Mouse (Mus musculus): ENCODE data around the gene Gpr35. TPM values are rescaled to one million over a fixed set of nuclear protein-coding genes. Genes with fewer than 3 reads are reported as not detected.
A peak's percentile ranks its signal among the peaks of the same experiment; 100 is the strongest.

Gene Gpr35
- total RNA-seq, 2 experiments from 2014 or later, result 0.07 to 0.11 TPM

DNA sequence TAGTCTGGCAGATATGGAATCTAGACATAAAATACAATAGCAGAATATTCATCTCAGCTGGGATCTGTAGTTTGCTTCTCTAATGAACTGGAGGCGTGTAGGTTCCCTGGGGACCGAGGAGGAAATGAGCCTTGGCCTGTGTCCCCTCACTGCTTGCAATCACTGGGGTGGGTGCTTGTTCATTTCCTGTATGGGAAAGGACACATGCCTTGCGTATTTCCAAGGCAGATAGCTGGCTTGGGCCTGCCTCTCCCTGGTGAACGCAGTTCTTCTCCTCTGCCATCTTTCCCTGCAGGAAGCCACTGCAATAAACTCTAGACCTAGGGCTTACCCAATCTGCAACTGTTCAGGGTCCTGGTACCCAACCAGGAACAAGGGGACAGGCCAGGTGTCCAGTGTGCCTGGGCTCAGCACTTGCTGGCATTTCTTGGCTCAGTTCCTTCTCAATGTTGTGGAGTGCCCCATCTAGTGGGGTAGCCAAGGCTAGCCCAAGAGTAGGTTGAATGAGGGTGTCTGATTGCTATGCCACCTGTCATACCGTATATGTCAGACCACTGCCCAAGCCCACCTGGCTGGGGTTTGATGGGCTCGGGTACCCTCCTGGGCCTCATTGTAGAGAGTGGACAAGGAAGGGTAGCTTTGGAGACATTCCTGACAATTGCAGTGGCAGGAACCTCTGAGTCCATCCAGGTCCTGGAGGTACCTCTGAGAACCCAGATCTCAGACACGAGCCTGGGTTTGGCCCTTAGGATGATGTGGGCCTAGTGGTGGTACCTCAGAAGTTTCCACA lies 30.6 kb downstream of the Gpr35 start:
- peak; percentile 51 for DNase-seq (ENCODE audit: low spot score)

GRCm38 (mm10) chr1:92982931-92983605 lies 32.4 kb downstream of the Gpr35 start:
- no peak for DNase-seq (ENCODE audit: low spot score)

GRCm38 (mm10) chr1:92984999-92985398 lies 34.3 kb downstream of the Gpr35 start:
- DNase-seq (ENCODE audit: low spot score), result no peak

DNA sequence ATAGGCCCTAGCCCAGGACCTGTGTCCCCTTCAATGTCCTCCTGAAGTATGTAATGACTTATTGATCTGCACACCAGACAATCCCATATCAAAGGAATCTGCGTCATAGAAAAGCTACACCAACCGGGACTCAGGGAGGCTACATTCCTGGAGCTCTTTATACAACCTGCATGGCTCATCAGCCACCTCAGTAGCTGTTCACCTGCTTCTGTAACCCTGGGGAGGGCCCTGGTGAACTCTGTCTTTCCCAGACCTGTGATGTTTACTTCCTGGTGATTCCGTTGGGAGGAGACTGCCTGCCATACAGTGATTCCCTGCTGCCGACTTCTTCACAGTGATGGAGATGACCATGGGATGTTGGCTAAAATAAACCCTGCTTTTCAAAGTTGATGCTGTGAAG lies 38.2 kb downstream of the Gpr35 start:
- DNase-seq (ENCODE audit: low spot score), result no peak

GRCm38 (mm10) chr1:92989891-92990290 lies 39.2 kb downstream of the Gpr35 start:
- DNase-seq (ENCODE audit: low spot score), result no peak

DNA sequence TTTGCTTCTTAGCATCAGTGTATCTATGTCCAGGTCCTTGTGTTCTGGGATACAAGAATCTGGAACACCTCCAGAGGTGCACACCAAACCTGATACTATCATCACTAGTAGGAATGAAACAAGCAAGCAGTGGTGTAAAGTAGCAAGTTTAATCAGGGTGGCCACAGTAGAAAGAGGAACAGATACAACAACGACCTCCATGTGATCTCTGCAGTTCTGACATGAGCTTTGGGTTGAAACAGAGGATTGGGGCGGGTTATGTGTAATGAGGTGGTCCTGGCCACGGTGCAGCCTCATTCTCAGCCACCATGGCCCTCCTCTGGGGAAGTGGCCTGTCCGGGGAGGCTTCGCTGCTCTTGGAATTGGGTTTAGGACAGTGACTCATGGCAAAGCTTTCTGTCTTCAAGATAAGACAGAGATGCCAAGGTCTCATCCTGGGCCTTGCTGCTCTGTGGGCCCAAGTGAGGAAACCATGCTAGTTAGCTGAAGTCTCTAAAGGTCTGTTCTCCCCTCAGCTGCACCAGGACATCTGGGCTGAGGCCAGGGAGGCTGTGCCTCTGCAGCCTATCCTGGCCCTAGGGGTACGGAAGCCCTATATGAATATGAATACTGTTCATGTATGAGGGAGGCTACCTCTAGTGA lies 41.7 kb downstream of the Gpr35 start:
- DNase-seq (ENCODE audit: low spot score), result no peak

DNA sequence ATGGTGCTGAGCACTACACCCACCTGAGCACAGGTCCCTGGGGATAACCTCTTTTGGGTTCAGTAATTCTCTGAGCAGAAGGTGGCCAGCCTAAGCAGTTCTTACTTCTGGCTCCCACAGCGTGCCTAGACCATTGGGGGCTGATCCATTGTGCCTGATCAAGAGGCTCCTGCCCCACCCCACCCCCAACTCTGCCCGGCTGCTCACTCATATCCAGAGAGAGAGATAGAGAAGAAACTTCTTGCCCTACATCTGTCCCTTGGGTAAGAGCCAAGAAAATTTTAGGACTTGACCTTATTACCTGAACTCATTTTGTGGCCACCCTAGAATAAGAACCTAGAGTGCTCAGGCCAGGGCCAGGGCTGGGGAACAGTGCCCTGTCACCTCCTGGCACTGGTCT lies 42.2 kb downstream of the Gpr35 start:
- no peak for DNase-seq (ENCODE audit: low spot score)

- DNase-seq (ENCODE audit: low spot score), result no peak
Measured at GRCm38 (mm10) chr1:93006061-93006460, 55.4 kb downstream of the Gpr35 start, which contains the start of gene Aqp12. Aqp12 (plus strand) TSS chr1:93006334.

DNA sequence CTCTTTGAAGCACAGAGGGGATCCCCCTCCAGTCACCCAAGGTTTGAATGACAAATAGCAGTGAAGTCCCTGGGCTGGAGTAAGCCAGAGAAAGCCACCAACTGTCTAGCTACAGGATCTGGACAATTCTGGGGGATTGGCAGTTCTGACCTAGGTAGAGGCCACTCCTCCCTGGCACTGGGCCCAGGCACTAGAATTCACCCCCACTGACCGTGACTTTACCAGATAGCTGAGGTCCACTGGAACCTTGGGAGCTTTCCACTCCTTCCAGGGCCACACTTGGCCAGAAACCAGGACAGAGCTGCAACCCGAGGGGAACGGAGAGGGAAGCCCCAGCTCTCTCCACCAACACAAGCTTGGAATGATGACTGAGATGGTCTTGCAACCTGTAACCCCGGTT lies 58.5 kb downstream of the Gpr35 start:
- DNase-seq (ENCODE audit: low spot score), result no peak

DNA sequence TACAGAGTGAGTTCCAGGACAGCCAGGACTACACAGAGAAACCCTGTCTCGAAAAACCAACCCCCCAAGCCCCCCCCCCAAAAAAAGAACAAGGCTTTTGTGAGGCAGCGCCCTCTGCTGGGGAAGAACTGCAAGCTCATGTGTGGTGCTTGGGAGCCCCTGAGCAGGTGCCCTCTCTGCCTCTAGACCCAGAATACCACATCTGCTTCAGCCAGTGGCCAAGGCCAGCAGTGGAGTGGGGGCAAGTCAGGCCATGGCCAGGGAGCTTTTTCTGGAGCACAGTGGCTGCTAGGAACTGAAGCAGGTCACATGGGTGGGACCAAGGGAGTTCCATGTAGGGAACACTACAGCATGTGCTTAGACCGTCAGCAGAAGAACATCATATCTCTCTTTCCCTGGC lies 60.1 kb downstream of the Gpr35 start:
- DNase-seq (ENCODE audit: low spot score), result no peak

- no peak for DNase-seq (ENCODE audit: low spot score)
Measured at GRCm38 (mm10) chr1:93012103-93012585, 61.5 kb downstream of the Gpr35 start.

DNA sequence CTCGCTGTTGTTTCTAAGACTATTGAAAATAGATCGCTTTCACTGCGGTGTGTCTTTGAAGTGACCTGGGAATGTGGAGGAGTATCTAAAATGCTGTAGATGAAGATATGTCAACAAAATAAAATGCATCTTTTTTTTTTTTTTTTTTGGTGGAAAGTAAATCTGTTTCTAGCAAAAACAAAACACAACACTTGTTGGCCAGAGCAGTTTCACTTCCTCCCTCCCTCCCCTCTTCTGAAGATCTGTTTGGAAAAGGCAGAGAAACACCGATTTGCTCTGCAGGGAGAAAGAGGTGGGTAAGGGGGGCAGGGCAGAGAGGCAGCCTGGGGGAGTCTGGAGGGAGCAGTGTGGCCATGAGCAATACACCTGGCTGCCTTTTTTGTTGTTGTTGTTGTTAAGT lies 62.7 kb downstream of the Gpr35 start:
- no peak for DNase-seq (ENCODE audit: low spot score)

GRCm38 (mm10) chr1:93014460-93014859 lies 63.8 kb downstream of the Gpr35 start:
- peak; percentile 55 for DNase-seq (ENCODE audit: low spot score)

DNA sequence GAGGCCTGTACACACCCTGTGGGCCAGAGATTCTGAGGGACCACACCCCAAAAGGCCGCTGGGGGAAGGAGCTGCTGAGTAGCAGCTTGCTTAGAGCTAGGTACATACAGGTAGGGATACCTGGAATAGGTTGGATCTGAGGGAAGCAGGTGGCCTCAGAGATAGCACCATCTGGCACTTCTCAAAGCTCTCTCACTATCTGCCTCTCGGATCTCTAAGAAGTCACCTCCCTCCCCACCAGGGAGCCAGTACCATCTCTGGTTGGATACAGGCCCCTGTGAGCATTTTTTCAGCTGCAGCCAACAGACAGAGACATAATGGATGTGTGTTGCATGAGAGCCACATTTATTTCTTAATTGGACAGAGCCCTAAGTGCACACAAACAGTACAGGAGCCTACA lies 64.5 kb downstream of the Gpr35 start:
- no peak for DNase-seq (ENCODE audit: low spot score)

- DNase-seq (ENCODE audit: low spot score), result no peak
Measured at GRCm38 (mm10) chr1:93018716-93019115, 68.1 kb downstream of the Gpr35 start.

- no peak for DNase-seq (ENCODE audit: low spot score)
Measured at GRCm38 (mm10) chr1:93020602-93021001, 69.9 kb downstream of the Gpr35 start.

GRCm38 (mm10) chr1:93026600-93026999 lies 75.9 kb downstream of the Gpr35 start:
- no peak for DNase-seq (ENCODE audit: low spot score)

DNA sequence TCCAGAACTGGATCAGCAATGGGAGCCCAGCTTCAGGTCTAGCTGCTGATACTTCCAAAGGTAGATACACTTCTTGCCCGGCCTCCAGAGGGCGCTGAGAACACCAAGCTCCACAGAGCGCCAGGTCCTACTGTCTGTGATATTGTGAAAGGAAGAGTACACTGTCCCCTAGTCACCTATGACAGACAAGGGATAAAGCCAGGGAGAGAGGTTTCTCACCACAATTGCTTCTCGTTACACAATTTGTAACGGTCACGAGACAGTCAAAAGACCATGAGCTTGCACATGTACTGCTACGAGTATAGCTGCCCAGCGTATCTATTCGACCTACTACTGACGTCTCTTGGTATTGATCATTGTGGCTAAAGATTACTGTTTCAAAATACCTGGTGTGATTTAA lies 78.7 kb downstream of the Gpr35 start:
- DNase-seq (ENCODE audit: low spot score), result no peak

DNA sequence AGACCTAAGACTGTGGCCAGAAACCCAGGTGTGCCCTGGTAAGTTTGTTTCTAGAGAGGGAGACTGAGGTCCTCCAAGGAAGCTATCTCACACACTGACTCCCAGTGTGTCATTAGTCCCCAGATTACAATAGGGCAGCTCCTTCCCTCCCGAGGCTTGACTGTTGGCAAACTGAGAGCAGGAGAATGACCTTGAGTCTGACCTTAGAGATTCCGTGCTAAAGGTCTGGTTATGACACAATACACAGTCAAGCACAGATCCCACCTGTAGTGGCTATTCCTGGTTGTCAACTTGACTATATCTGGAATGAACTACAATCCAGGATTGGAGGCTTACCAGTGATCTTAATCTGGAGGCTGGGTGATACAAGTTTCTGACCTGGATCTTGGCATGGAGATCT lies 79.4 kb downstream of the Gpr35 start:
- no peak for DNase-seq (ENCODE audit: low spot score)

DNA sequence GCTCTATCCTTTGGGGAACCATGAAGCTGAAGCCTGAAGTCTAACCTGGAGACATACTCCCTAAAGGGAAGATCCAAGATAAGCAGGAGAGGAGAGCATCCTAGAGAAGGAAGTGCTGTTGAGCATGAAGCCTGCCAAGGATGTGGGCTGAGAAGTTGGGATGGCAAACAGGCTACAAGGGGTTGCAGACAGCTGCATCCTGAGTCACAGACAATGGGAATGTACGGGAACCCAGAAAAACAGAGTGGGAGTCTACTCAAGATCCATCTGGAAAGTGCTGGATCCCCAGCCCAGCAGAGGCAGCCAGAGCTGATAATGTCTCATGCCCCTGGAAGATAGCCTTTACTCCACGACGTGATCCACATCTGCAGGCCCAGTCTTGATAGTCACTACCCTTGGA lies 80.5 kb downstream of the Gpr35 start:
- no peak for DNase-seq (ENCODE audit: low spot score)

DNA sequence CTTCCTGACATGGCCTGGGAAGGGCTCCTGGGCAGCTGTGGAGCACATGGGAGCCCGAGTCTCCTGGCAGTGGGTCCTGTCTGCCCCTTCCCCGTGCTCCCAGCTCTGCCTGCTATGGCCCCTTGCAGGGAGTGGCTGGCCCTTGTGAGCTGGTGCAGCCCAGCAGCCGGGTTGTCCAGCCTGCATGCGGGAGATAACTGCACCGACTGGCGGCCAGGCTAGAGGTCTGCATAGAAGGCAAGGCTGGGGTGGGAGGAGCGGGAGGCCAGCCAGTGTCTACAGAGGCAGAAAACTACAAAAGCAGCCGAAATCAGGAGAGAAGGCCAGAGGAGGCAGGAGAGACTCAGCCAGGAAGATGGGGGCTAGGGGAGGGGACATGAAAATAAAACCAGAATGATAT lies 83.3 kb downstream of the Gpr35 start:
- DNase-seq (ENCODE audit: low spot score), result no peak

GRCm38 (mm10) chr1:93035981-93036380 lies 85.3 kb downstream of the Gpr35 start:
- no peak for DNase-seq (ENCODE audit: low spot score)
